Mouse (Mus musculus) left cerebral cortex, postnatal 10 days (tissue): ENCODE results near the gene Rxfp3. TPM values are rescaled to one million over a fixed set of nuclear protein-coding genes. Genes with fewer than 3 reads are reported as not detected.
"Not testable (repeated sequence)": the region's sequence is repeated elsewhere in the genome, so short reads cannot be mapped to it uniquely, and the experiment has no call there.

Experiments used
- DNase-seq, 2 experiments: peaks; one replicate each; pipeline ENCODE4 v3.0.0; 2021 to 2022; ENCODE audit warnings: low spot score in 2 of 2, mixed read lengths in 1 of 2; ENCODE audit errors: extremely low spot score in 1 of 2
- intact Hi-C: fragments of 180-260 bp; cut with DNase I; formaldehyde crosslinking; loops from one replicate; pipeline ENCODE4 v1.15.1; 2025
- total RNA-seq, 2 experiments: library from RNA; stranded (reverse); gene quantifications; 2 replicates each; pipeline ENCODE4 v1.2.3; 2021

Gene Rxfp3
- total RNA-seq, 2 experiments from 2014 or later = 2.8 to 4.1 TPM

- DNase-seq = peak; percentile 26 to 31
- intact Hi-C loops = loop anchor here (1.0 to 5.0 kb wide), 3 partner anchors 121 to 342 kb away; no protein-coding TSS in a partner anchor
These were observed 685 bp upstream of the Rxfp3 start for GRCm38 (mm10) chr15:11038476-11038875.

- DNase-seq = no peak
- intact Hi-C loops = loop anchor here (5.0 kb wide), 2 partner anchors 120 to 285 kb away; no protein-coding TSS in a partner anchor
These were observed 455 bp downstream of the Rxfp3 start for GRCm38 (mm10) chr15:11037376-11037695.

- intact Hi-C loops = loop anchor here (5.0 kb wide), 2 partner anchors 119 to 286 kb away; no protein-coding TSS in a partner anchor
- peak in 1 of 2 experiments; percentile 24 for DNase-seq
These were observed 1.0 kb downstream of the Rxfp3 start for GRCm38 (mm10) chr15:11036535-11037375.

GRCm38 (mm10) chr15:11035947-11036474 lies 1.8 kb downstream of the Rxfp3 start:
- peak in 1 of 2 experiments; percentile 24 for DNase-seq
- intact Hi-C loops = loop anchor here (5.0 kb wide), 2 partner anchors 119 to 286 kb away; no protein-coding TSS in a partner anchor

- intact Hi-C loops = no loop called here
- no peak for DNase-seq
These were observed 7.6 kb downstream of the Rxfp3 start for GRCm38 (mm10) chr15:11030188-11030587.

GRCm38 (mm10) chr15:11026801-11027561 lies 10.8 kb downstream of the Rxfp3 start:
- DNase-seq = no peak
- intact Hi-C loops = no loop called here

GRCm38 (mm10) chr15:11014931-11015330 lies 22.9 kb downstream of the Rxfp3 start:
- no peak for DNase-seq
- intact Hi-C loops = no loop called here

GRCm38 (mm10) chr15:11010976-11011548 lies 26.7 kb downstream of the Rxfp3 start:
- intact Hi-C loops = no loop called here
- DNase-seq = no peak

- intact Hi-C loops = no loop called here
- no peak for DNase-seq
These were observed 29.0 kb downstream of the Rxfp3 start for GRCm38 (mm10) chr15:11008756-11009155.

GRCm38 (mm10) chr15:11004646-11005045 lies 33.1 kb downstream of the Rxfp3 start:
- intact Hi-C loops = no loop called here

GRCm38 (mm10) chr15:11003791-11004190 lies 34.0 kb downstream of the Rxfp3 start:
- intact Hi-C loops = no loop called here
- DNase-seq = no peak

More at GRCm38 (mm10) chr15:11004646-11005045, 33.1 kb downstream of the Rxfp3 start:
- no peak for DNase-seq

GRCm38 (mm10) chr15:11000421-11000820 lies 37.4 kb downstream of the Rxfp3 start, which contains the start of gene Slc45a2:
Gene Slc45a2, plus strand, starts transcription at chr15:11000721.
- no peak for DNase-seq
- intact Hi-C loops = no loop called here

GRCm38 (mm10) chr15:10999832-11000231 lies 38.0 kb downstream of the Rxfp3 start:
- intact Hi-C loops = no loop called here
- DNase-seq = no peak

- no peak for DNase-seq
- intact Hi-C loops = no loop called here
These were observed 46.2 kb downstream of the Rxfp3 start for GRCm38 (mm10) chr15:10991566-10991965.

GRCm38 (mm10) chr15:10990411-10990810 lies 47.4 kb downstream of the Rxfp3 start:
- intact Hi-C loops = no loop called here
- no peak for DNase-seq

- DNase-seq, intact Hi-C loops: not testable (repeated sequence)
These were observed 51.3 kb downstream of the Rxfp3 start for GRCm38 (mm10) chr15:10986477-10986876.

- intact Hi-C loops = no loop called here
- no peak for DNase-seq
These were observed 52.0 kb downstream of the Rxfp3 start for GRCm38 (mm10) chr15:10985756-10986155.
